Mouse (Mus musculus): ENCODE measurements around the gene Cep128.

Cep128 gene

GRCm38 (mm10) chr12:91254831-91255230 is 129.4 kb downstream of the Cep128 start:
- ChIA-PET POLR2A (no interaction called here), CTCF (no interaction called here)

GRCm38 (mm10) chr12:91220609-91221008 is 163.6 kb downstream of the Cep128 start:
- CTCF ChIA-PET, result no interaction called here

GRCm38 (mm10) chr12:91205550-91205949 is 178.7 kb downstream of the Cep128 start:
- CTCF ChIA-PET, result no interaction called here
- POLR2A ChIA-PET, result no interaction called here

More at GRCm38 (mm10) chr12:91220609-91221008, 163.6 kb downstream of the Cep128 start:
- POLR2A ChIA-PET, result no interaction called here

GRCm38 (mm10) chr12:91204330-91204729 is 179.9 kb downstream of the Cep128 start:
- POLR2A ChIA-PET, result no interaction called here
- CTCF ChIA-PET, result no interaction called here

- CTCF ChIA-PET, result no interaction called here
- POLR2A ChIA-PET, result no interaction called here
These were observed 181.7 kb downstream of the Cep128 start for GRCm38 (mm10) chr12:91202496-91202895.

- ChIA-PET CTCF (no interaction called here), POLR2A (no interaction called here)
These were observed 195.1 kb downstream of the Cep128 start for GRCm38 (mm10) chr12:91189111-91189510.

GRCm38 (mm10) chr12:91185564-91185963 is 198.6 kb downstream of the Cep128 start:
- CTCF ChIA-PET, result no interaction called here
- POLR2A ChIA-PET, result no interaction called here

GRCm38 (mm10) chr12:91184616-91185015 is 199.6 kb downstream of the Cep128 start:
- POLR2A ChIA-PET, result no interaction called here

GRCm38 (mm10) chr12:91183928-91184327 is 200.3 kb downstream of the Cep128 start:
- ChIA-PET POLR2A (no interaction called here), CTCF (no interaction called here)

More at GRCm38 (mm10) chr12:91184616-91185015, 199.6 kb downstream of the Cep128 start:
- CTCF ChIA-PET, result no interaction called here

GRCm38 (mm10) chr12:91183304-91183855 is 200.8 kb downstream of the Cep128 start:
- ChIA-PET POLR2A (no interaction called here), CTCF (no interaction called here)

GRCm38 (mm10) chr12:91176808-91177526 is 207.2 kb downstream of the Cep128 start:
- POLR2A ChIA-PET, result no interaction called here
- CTCF ChIA-PET, result no interaction called here

- ChIA-PET POLR2A (no interaction called here), CTCF (no interaction called here)
These were observed 212.6 kb downstream of the Cep128 start for GRCm38 (mm10) chr12:91171613-91172012.

- POLR2A ChIA-PET, result no interaction called here
- CTCF ChIA-PET, result no interaction called here
These were observed 223.0 kb downstream of the Cep128 start for GRCm38 (mm10) chr12:91161015-91161730.

GRCm38 (mm10) chr12:91158481-91158880 is 225.7 kb downstream of the Cep128 start:
- CTCF ChIA-PET, result no interaction called here
- POLR2A ChIA-PET, result no interaction called here

- CTCF ChIA-PET, result no interaction called here
- POLR2A ChIA-PET, result no interaction called here
These were observed 230.2 kb downstream of the Cep128 start for GRCm38 (mm10) chr12:91154052-91154451.

- ChIA-PET POLR2A (no interaction called here), CTCF (interaction anchor here in 1 of 4 experiments (0.5 kb wide), 1 partner anchor 138 kb away, joined by 3 read pairs; no protein-coding TSS in a partner anchor)
These were observed 235.1 kb downstream of the Cep128 start for GRCm38 (mm10) chr12:91149152-91149551.

GRCm38 (mm10) chr12:91134740-91135517 is 249.3 kb downstream of the Cep128 start:
- ChIA-PET CTCF (interaction anchor here in 1 of 4 experiments (0.6 kb wide), 1 partner anchor 575 kb away, joined by 4 read pairs; no protein-coding TSS in a partner anchor), POLR2A (no interaction called here)

GRCm38 (mm10) chr12:91115054-91115453 is 269.2 kb downstream of the Cep128 start:
- ChIA-PET POLR2A (no interaction called here), CTCF (no interaction called here)

GRCm38 (mm10) chr12:91103316-91103715 is 280.9 kb downstream of the Cep128 start:
- ChIA-PET CTCF (interaction anchor here in 2 of 4 experiments (0.6 to 0.7 kb wide), 2 partner anchors 537 to 784 kb away, joined by 3 read pairs; no protein-coding TSS in a partner anchor), POLR2A (no interaction called here)

- CTCF ChIA-PET, result no interaction called here
- POLR2A ChIA-PET, result no interaction called here
These were observed 286.3 kb downstream of the Cep128 start for GRCm38 (mm10) chr12:91097869-91098268.
